Mouse (Mus musculus): ENCODE results near the gene Ing4. TPM values are rescaled to one million over a fixed set of nuclear protein-coding genes. Genes with fewer than 3 reads are reported as not detected.

The Ing4 gene
- polyA plus RNA-seq (2012; rRNA removed), result 16.7 and 18.7 TPM in 2 replicates

DNA sequence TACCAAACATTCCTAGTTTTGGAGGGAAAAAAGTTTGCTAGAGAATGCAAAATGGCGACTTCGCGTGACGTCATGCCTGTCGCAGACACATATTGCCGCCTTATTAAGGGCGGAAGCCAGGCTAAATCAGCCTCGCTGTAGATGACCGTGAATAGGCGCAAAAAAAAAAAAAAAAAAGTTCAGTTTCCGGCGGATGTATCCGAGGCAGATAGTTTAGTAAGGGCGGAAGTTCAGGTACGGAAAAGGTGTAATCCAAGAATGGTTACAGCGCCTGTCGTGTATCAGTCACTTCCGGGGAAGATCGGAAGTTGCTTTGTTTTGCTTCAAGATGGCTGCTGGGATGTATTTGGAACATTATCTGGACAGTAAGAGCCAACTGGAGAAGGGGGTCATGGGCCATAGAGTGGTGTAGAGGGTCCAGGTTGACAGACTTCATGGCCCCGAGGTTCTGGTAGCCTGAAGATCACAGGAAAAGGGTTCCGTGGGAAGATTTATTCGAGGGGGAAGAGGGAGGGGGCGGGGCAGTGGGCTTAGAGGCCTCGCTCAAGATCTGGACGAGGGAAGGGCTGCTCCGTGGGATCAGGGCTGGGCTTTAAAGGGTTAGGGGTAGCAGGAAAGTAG lies at the start of gene Ing4:
Gene Ing4 (plus strand): TSS at position 228 of the 621 bp plus-strand sequence.

DNA sequence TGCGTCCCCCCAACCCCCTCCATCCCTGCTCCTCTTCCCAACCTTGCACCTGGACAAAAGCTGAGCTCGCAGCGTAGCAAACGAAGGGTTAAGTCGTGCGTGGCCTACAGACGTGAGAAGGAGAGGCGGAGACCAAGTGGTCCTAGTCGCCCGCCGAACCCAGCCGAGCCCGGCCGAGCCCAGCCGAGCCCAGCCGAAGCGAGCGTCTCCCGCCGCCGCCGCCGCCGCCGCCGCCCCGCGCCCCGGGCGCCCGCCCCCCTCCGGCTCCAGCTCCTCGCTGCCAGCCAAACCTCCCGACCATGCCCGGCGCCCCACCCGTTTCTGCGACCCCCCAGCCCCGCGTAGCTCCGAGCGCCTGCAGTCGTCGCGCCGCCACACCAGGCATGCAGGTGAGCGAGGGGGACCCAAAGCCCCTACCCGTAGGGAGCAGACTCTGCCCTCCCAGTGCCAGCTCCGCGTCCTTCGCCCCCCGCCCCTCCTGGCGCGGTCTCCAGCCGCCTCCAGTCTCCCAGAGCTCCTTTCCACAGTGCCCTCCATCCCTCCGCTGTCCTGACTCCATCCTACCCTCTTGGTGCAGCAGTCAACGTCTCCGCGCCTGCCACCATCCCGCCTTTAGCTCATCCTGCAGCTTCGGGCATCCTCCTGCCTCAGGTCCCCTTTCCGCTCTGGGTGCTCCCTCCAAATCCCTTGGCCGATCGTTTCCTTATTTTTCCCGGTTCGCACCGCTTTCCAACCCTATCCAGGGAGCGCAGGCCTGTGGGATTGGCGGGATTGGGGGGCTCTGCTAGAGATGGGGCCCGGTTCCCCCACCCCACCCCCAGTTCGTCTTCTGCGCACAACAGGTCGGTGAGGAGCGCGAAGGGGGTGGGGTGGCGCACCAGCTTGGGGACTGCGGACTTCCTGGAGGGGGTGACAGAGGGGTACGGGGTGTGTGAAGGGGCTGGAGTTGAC lies 42.7 kb upstream of the Ing4 start, which contains the start of gene Pianp:
Gene Pianp (plus strand): TSS at position 144 of the 951 bp plus-strand sequence.

DNA sequence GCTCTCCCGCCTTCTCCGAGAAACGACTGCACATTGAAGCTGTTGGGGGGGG lies 30.6 kb upstream of the Ing4 start, which contains the start of gene Zfp384:
Gene Zfp384 (plus strand): TSS at position 17 of the 52 bp plus-strand sequence.

DNA sequence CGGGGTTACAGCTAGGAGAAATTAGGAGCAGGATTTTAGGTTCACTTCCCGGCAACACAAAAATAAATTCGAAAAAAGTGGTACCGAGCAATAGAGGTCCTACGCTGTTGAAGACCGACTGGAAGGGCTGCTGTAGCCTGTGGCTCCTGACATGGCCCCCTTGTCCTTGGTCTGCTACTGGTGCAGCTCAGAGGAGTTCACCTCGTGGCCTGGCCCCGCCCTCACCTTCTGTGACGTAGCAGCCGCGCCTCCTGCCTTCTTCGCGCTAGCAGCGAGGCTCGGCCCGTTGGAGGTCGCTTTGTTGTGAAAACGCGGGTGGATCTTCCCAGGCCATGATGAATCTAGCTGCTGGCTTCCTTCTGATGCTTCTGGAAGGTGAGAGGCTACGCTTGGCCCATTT lies 10.1 kb downstream of the Ing4 start, which contains the start of gene Acrbp:
Gene Acrbp (plus strand): TSS at position 12 of the 400 bp plus-strand sequence.

DNA sequence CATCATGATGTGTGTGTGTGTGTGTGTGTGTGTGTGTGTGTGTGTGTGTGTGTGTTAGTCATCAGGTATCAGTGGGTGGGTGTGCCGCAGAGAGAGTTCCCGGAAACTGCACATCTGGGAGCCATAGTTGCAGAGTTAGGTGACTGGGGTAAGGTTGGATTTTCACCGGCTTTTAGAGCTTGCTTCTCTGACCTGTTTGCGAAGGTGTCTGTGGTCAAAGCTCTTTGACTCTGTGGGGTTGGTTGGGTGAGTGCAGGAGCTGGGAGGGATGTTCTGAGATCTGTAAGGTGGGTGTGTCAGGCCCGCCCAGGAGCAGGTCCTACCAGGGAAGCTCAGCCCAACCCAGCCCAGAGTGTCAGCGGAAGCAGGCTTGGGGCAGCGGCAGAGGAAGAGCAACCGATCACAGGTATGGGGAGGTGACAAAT lies 28.0 kb downstream of the Ing4 start, which contains the start of gene Lpar5:
Gene Lpar5 (plus strand): TSS at position 350 of the 425 bp plus-strand sequence.

DNA sequence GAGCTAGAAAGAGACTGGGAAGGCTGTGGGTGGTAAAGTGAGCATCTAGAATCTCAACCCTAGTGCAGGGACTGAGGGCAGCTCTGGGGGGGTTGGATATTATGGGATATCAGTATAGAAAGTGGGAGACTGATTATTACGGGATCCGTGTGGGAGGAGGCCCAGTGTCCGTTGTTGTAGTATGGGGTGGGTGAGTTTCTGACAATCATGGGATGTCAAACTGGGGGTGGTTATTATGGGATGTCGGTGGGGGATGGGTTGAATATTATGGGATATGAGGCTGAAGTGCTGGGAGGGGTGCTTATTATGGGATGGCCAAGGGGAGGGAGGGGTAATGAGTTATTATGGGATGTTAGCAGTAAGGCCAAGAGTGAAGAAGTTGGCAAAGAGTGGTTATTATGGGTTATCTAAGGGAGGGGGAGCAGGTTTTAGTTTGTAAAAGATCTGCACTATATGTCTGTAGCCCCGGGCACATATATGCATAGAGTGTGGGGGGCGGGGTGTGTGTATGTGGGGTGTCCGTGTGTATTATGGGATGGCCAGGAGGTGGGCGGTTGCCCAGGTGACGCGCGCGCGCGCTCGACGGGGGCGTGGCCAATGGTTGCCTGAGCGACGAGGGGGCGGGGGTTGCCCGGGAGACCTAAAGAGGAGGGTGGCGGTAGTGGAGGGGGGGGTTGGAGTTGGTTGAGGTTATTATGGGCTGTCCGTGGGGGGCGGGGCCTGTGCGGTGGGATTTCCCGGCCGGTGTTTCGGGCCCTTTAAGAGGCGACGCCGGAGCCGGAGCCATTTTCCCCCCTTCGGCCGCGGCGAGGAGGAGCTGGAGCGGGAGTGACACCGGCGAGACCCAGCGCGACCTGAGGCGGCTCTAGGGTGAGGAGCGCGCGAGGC lies 56.1 kb downstream of the Ing4 start, which contains the start of gene Chd4:
Gene Chd4 (plus strand): TSS at position 591 of the 888 bp plus-strand sequence.

Other genes with a start within 250 kb of the Ing4 start
- 4.4 and 5.3 TPM in 2 replicates for gene Spsb2, start 231.1 kb upstream of the Ing4 start, polyA plus RNA-seq (2012; rRNA removed)
- 274 and 318 TPM in 2 replicates for gene Tpi1, start 225.5 kb upstream of the Ing4 start, polyA plus RNA-seq (2012; rRNA removed)
- gene Usp5, start 210.3 kb upstream of the Ing4 start, polyA plus RNA-seq (2012; rRNA removed), result 26.5 and 29.8 TPM in 2 replicates
- 120 and 156 TPM in 2 replicates for gene Cdca3, start 210.2 kb upstream of the Ing4 start, polyA plus RNA-seq (2012; rRNA removed)
- gene Gnb3, start 199.5 kb upstream of the Ing4 start, polyA plus RNA-seq (2012; rRNA removed), result 0.09 TPM in 1 of 2 replicates, not detected in the other
- 2.9 and 4.2 TPM in 2 replicates for gene P3h3, start 182.0 kb upstream of the Ing4 start, polyA plus RNA-seq (2012; rRNA removed)
- 0.03 and 0.08 TPM in 2 replicates for gene Gpr162, start 175.8 kb upstream of the Ing4 start, polyA plus RNA-seq (2012; rRNA removed)
- gene Cd4, start 151.5 kb upstream of the Ing4 start, polyA plus RNA-seq (2012; rRNA removed), result 0.05 and 0.08 TPM in 2 replicates
- 0.09 and 0.11 TPM in 2 replicates for gene Lag3, start 128.1 kb upstream of the Ing4 start, polyA plus RNA-seq (2012; rRNA removed)
- 107 and 113 TPM in 2 replicates for gene Ptms, start 119.7 kb upstream of the Ing4 start, polyA plus RNA-seq (2012; rRNA removed)
- gene Mlf2, start 108.4 kb upstream of the Ing4 start, polyA plus RNA-seq (2012; rRNA removed), result 79.5 and 83.4 TPM in 2 replicates
- gene Cops7a, start 74.2 kb upstream of the Ing4 start, polyA plus RNA-seq (2012; rRNA removed), result 48.8 and 56.1 TPM in 2 replicates
- gene Pianp, start 43.1 kb upstream of the Ing4 start, polyA plus RNA-seq (2012; rRNA removed), result 0.03 TPM in 2 replicates
- 18.1 and 21.6 TPM in 2 replicates for gene Zfp384, start 30.6 kb upstream of the Ing4 start, polyA plus RNA-seq (2012; rRNA removed)
- gene Acrbp, start 9.9 kb downstream of the Ing4 start, polyA plus RNA-seq (2012; rRNA removed), result 2.5 and 3.8 TPM in 2 replicates
- 1.1 and 1.9 TPM in 2 replicates for gene Lpar5, start 28.2 kb downstream of the Ing4 start, polyA plus RNA-seq (2012; rRNA removed)
- gene Chd4, start 56.2 kb downstream of the Ing4 start, polyA plus RNA-seq (2012; rRNA removed), result 24.7 and 28.3 TPM in 2 replicates
- 24.5 and 26.9 TPM in 2 replicates for gene Nop2, start 92.1 kb downstream of the Ing4 start, polyA plus RNA-seq (2012; rRNA removed)
- 5.8 and 6.3 TPM in 2 replicates for gene Iffo1, start 105.5 kb downstream of the Ing4 start, polyA plus RNA-seq (2012; rRNA removed)
- gene Gapdh, start 126.7 kb downstream of the Ing4 start, polyA plus RNA-seq (2012; rRNA removed), result 1,650 and 2,016 TPM in 2 replicates
- 121 and 141 TPM in 2 replicates for gene Ncapd2, start 151.9 kb downstream of the Ing4 start, polyA plus RNA-seq (2012; rRNA removed)
- 53.6 and 57.5 TPM in 2 replicates for gene Mrpl51, start 152.0 kb downstream of the Ing4 start, polyA plus RNA-seq (2012; rRNA removed)
- 3.4 and 3.6 TPM in 2 replicates for gene Vamp1, start 175.8 kb downstream of the Ing4 start, polyA plus RNA-seq (2012; rRNA removed)
- 4.1 and 4.3 TPM in 2 replicates for gene Tapbpl, start 192.1 kb downstream of the Ing4 start, polyA plus RNA-seq (2012; rRNA removed)
- gene Cd27, start 197.2 kb downstream of the Ing4 start, polyA plus RNA-seq (2012; rRNA removed), result 0.52 and 0.83 TPM in 2 replicates
- 0.03 TPM in 1 of 2 replicates, not detected in the other for gene Tuba3a, start 246.3 kb downstream of the Ing4 start, polyA plus RNA-seq (2012; rRNA removed)